Comparison of ENCODE assay signal across 8 mouse cellular contexts in genomic region chr2:152111920-152112319, GRCm38 (mm10). TPM values are rescaled to one million over a fixed set of nuclear protein-coding genes. Genes with fewer than 3 reads are reported as not detected.
A peak's percentile ranks its signal among the peaks of the same experiment; 100 is the strongest.
DNase-seq lines count a peak whose midpoint lies in the region; ATAC-seq and TF ChIP-seq lines count a peak whose summit lies in the region.

No protein-coding gene starts in this region.

- peak; percentile 91 for DNase-seq in adipocyte (ENCODE audit: low spot score)
- peak; percentile 98 for DNase-seq in embryo, embryonic 10 days (ENCODE audit: low spot score)
- peak; percentile 95 for DNase-seq in gastrocnemius, postnatal 10 days
- peak; percentile 94 for DNase-seq in hindlimb bud, embryonic 11.5 days (ENCODE audit: extremely low spot score, low read depth, low spot score)
- DNase-seq in left cerebral cortex, adult 2 months (ENCODE audit: extremely low spot score in 1 of 2, low spot score in 2 of 2), result peak; percentile 87 to 95
- peak; percentile 96 for DNase-seq in right cerebral cortex, adult 2 months (ENCODE audit: low spot score in 2 of 2)
- DNase-seq in urinary bladder, postnatal 10 days (ENCODE audit: low spot score), result peak; percentile 73

- ATAC-seq in megakaryocyte, adult 5-6 weeks (ENCODE audit: poor library complexity, severe bottlenecking), result peak; percentile 93

- H3K27ac ChIP-seq in left cerebral cortex, adult 2 months, result peak overlapping the region; percentile 36; the same call in 1 of the 2 replicates

- H3K4me3 ChIP-seq in left cerebral cortex, adult 2 months, result no peak overlapping the region

- no peak; the same call in none of the 2 replicates for TF ChIP-seq CTCF in left cerebral cortex, adult 2 months (IDR thresholded peaks at IDR 0.05)

- intact Hi-C loops in left cerebral cortex, adult 2 months (cut with DNase I), result loop anchor here (1.0 to 5.0 kb wide), 3 partner anchors 85 to 255 kb away; no protein-coding TSS in a partner anchor

RNA-seq across cellular contexts. Expression of gene Srxn1, which starts 6.6 kb away (rescaled TPM):
- 10 to 100 TPM in 1 of 2 experiments, 1 to 10 TPM in 1; 8.7 to 14.7 TPM for total RNA-seq in gastrocnemius, postnatal 10 days (2021)
- total RNA-seq in left cerebral cortex, adult 2 months (2021), result 100 to 1,000 TPM in 1 of 2 experiments, 10 to 100 TPM in 1; 98.3 to 114 TPM
- total RNA-seq in megakaryocyte, adult 5-6 weeks (2015), result 0.96 and 1.9 TPM in 2 replicates
- total RNA-seq in megakaryocyte, adult 5-6 weeks (2017), result 2.0 and 2.5 TPM in 2 replicates

RNA-seq across cellular contexts. Expression of gene Scrt2, which starts 30.6 kb away (rescaled TPM):
- not detected for total RNA-seq in gastrocnemius, postnatal 10 days (2021)
- 10 to 100 TPM; 18.7 to 23.9 TPM for total RNA-seq in left cerebral cortex, adult 2 months (2021)
- total RNA-seq in megakaryocyte, adult 5-6 weeks (2015), result not detected in 2 replicates
- not detected in 2 replicates for total RNA-seq in megakaryocyte, adult 5-6 weeks (2017)

RNA-seq across cellular contexts. Expression of gene Tcf15, which starts 31.4 kb away (rescaled TPM):
- 10 to 100 TPM; 17.4 to 22.4 TPM for total RNA-seq in gastrocnemius, postnatal 10 days (2021)
- total RNA-seq in left cerebral cortex, adult 2 months (2021), result 1 to 10 TPM; 1.6 to 2.4 TPM
- not detected in 2 replicates for total RNA-seq in megakaryocyte, adult 5-6 weeks (2015)
- not detected in 2 replicates for total RNA-seq in megakaryocyte, adult 5-6 weeks (2017)

Comparison
In these comparisons a context has a peak if more than half of its experiments do, and no peak if none do; other contexts are left out.
1. RNA of gene Srxn1, which starts 6.6 kb away (total RNA-seq): 98.3 to 114 TPM in left cerebral cortex, adult 2 months; 8.7 to 14.7 TPM in gastrocnemius, postnatal 10 days and 0.96 to 2.5 TPM in megakaryocyte, adult 5-6 weeks; every median in the first group is over 4 times any median in the second.
2. RNA of gene Scrt2, which starts 30.6 kb away (total RNA-seq): 18.7 to 23.9 TPM in left cerebral cortex, adult 2 months; not detected in gastrocnemius, postnatal 10 days and not detected in megakaryocyte, adult 5-6 weeks; every median in the first group is over 10 times any median in the second.
3. RNA of gene Tcf15, which starts 31.4 kb away (total RNA-seq): 17.4 to 22.4 TPM in gastrocnemius, postnatal 10 days; 1.6 to 2.4 TPM in left cerebral cortex, adult 2 months and not detected in megakaryocyte, adult 5-6 weeks; every median in the first group is over 4 times any median in the second.
4. Peak in every context shown above with its lines, with median percentiles within 50 percentile points of each other: DNase-seq.